Mouse (Mus musculus): ENCODE measurements around the gene Lrp6.

- TF ChIP-seq CTCF (conservative IDR thresholded peaks at IDR 0.05; ENCODE audit: insufficient read depth, insufficient read length, low read depth, low read length) (no peak), POLR2A (IDR thresholded peaks at IDR 0.05; ENCODE audit: low read depth, low read length) (no peak)
These were observed 9.7 kb downstream of the Lrp6 start for GRCm38 (mm10) chr6:134557043-134557442.

All from kidney, adult 2 months (tissue).